In the genomic region with DNA sequence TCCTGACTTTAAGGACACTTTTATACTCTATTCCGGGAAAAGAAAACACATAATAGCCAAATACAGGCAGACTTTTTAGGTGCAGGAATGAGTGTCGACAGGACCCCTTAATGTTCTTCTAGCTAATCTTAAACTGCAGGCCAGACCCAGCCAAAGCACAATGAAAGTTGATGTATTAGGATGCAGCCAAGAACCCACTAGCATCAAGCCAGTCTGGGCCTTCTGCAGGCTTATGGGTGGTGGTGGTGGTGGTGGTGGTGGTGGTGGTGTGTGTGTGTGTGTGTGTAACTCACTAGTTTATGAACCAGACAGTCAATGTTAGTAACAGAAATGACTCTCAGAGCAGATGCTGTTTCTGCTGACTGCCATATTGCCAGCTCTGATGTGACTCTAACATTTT, we compare ENCODE assay signal across 15 mouse cellular contexts.
A peak's percentile ranks its signal among the peaks of the same experiment; 100 is the strongest.
DNase-seq lines count a peak whose midpoint lies in the region; ATAC-seq and TF ChIP-seq lines count a peak whose summit lies in the region.
"Had no signal": no experiment of that assay in that cellular context is flagged by ENCODE, and none has a peak within 500 bp of the region (broad histone marks: within the 10 kb centered on the region; RNA-seq: fewer than 3 reads in every experiment).

No protein-coding gene starts in this region.

- 63% methylated on average over 2 of the region's 2 CpGs for WGBS in forebrain, postnatal 0 days
- WGBS in forebrain, embryonic 16.5 days: 69% methylated on average over 2 of the region's 2 CpGs
- WGBS in kidney, embryonic 15.5 days: 60% methylated on average over 2 of the region's 2 CpGs
- WGBS in lung, embryonic 15.5 days: 58% methylated on average over 2 of the region's 2 CpGs
- 74% methylated on average over 2 of the region's 2 CpGs for WGBS in hindbrain, embryonic 12.5 days

- no peak overlapping the region for H3K4me2 ChIP-seq in forebrain, postnatal 0 days (ENCODE audit: low read depth)
- H3K4me2 ChIP-seq in forebrain, embryonic 16.5 days (ENCODE audit: low read length): no peak overlapping the region
- H3K4me2 ChIP-seq in kidney, embryonic 15.5 days: no peak overlapping the region
- no peak overlapping the region for H3K4me2 ChIP-seq in lung, embryonic 15.5 days
- no peak overlapping the region for H3K4me2 ChIP-seq in hindbrain, embryonic 12.5 days (replicated peaks)
- H3K4me2 ChIP-seq: hindbrain, embryonic 15.5 days; lung, embryonic 14.5 days; midbrain, embryonic 13.5 days had no signal

- no peaks in the 10 kb centered on the region for H3K36me3 ChIP-seq in forebrain, postnatal 0 days (ENCODE audit: insufficient read depth)
- H3K36me3 ChIP-seq in forebrain, embryonic 16.5 days (ENCODE audit: control insufficient read depth, insufficient read depth): no peaks in the 10 kb centered on the region
- no peaks in the 10 kb centered on the region for H3K36me3 ChIP-seq in kidney, embryonic 15.5 days
- H3K36me3 ChIP-seq in lung, embryonic 15.5 days: no peaks in the 10 kb centered on the region
- H3K36me3 ChIP-seq in hindbrain, embryonic 12.5 days: no peaks in the 10 kb centered on the region
- H3K36me3 ChIP-seq: hindbrain, embryonic 15.5 days; midbrain, embryonic 13.5 days had no signal

- no peak for TF ChIP-seq CTCF in forebrain, postnatal 0 days (IDR thresholded peaks at IDR 0.05; ENCODE audit: low read depth)

- peaks cover 9% of the 10 kb centered on the region for H3K4me1 ChIP-seq in forebrain, postnatal 0 days (ENCODE audit: insufficient read depth)
- peaks cover 12% of the 10 kb centered on the region for H3K4me1 ChIP-seq in forebrain, embryonic 16.5 days (replicated peaks; ENCODE audit: control insufficient read depth, insufficient read depth, low read length)
- peaks cover 18% of the 10 kb centered on the region for H3K4me1 ChIP-seq in kidney, embryonic 15.5 days
- peaks cover 21% of the 10 kb centered on the region for H3K4me1 ChIP-seq in lung, embryonic 15.5 days
- H3K4me1 ChIP-seq in hindbrain, embryonic 12.5 days: peaks cover 12% of the 10 kb centered on the region; the same call in 1 of the 2 replicates

- no peak overlapping the region for H3K9ac ChIP-seq in forebrain, postnatal 0 days
- H3K9ac ChIP-seq in forebrain, embryonic 16.5 days (replicated peaks; ENCODE audit: low read depth, low read length): no peak overlapping the region
- no peak overlapping the region for H3K9ac ChIP-seq in kidney, embryonic 15.5 days
- H3K9ac ChIP-seq in lung, embryonic 15.5 days: no peak overlapping the region
- no peak overlapping the region for H3K9ac ChIP-seq in hindbrain, embryonic 12.5 days
- H3K9ac ChIP-seq: hindbrain, embryonic 15.5 days; lung, embryonic 14.5 days; midbrain, embryonic 13.5 days had no signal

- H3K27ac ChIP-seq in forebrain, postnatal 0 days (ENCODE audit: low read depth, low read length): no peak overlapping the region
- H3K27ac ChIP-seq in forebrain, embryonic 16.5 days (ENCODE audit: low read length): no peak overlapping the region
- peak overlapping the region; percentile 90 for H3K27ac ChIP-seq in kidney, embryonic 15.5 days
- peak overlapping the region; percentile 68 for H3K27ac ChIP-seq in lung, embryonic 15.5 days
- H3K27ac ChIP-seq in hindbrain, embryonic 12.5 days: no peak overlapping the region
- H3K27ac ChIP-seq: hindbrain, embryonic 15.5 days; midbrain, embryonic 13.5 days had no signal

- peak; percentile 50; the same call in 1 of the 2 replicates for ATAC-seq in forebrain, postnatal 0 days
- no peak for ATAC-seq in forebrain, embryonic 16.5 days
- ATAC-seq in kidney, embryonic 15.5 days (replicated peaks; ENCODE audit: low FRiP score): no peak
- ATAC-seq in lung, embryonic 15.5 days (ENCODE audit: borderline replicate concordance, extremely low read depth, low FRiP score, low TSS enrichment): no peak
- no peak for ATAC-seq in hindbrain, embryonic 12.5 days (ENCODE audit: low FRiP score)

- no peaks in the 10 kb centered on the region for H3K9me3 ChIP-seq in forebrain, postnatal 0 days (ENCODE audit: low read length)
- H3K9me3 ChIP-seq in forebrain, embryonic 16.5 days (ENCODE audit: control insufficient read depth, low read length): no peaks in the 10 kb centered on the region
- H3K9me3 ChIP-seq in kidney, embryonic 15.5 days (replicated peaks): no peaks in the 10 kb centered on the region
- no peaks in the 10 kb centered on the region for H3K9me3 ChIP-seq in lung, embryonic 15.5 days
- no peaks in the 10 kb centered on the region for H3K9me3 ChIP-seq in hindbrain, embryonic 12.5 days (replicated peaks)
- H3K9me3 ChIP-seq: hindbrain, embryonic 15.5 days; midbrain, embryonic 13.5 days had no signal

- no peak overlapping the region for H3K4me3 ChIP-seq in forebrain, postnatal 0 days (ENCODE audit: low read depth, low read length)
- no peak overlapping the region for H3K4me3 ChIP-seq in forebrain, embryonic 16.5 days (replicated peaks; ENCODE audit: low read length)
- no peak overlapping the region for H3K4me3 ChIP-seq in kidney, embryonic 15.5 days (replicated peaks)
- no peak overlapping the region for H3K4me3 ChIP-seq in lung, embryonic 15.5 days
- no peak overlapping the region for H3K4me3 ChIP-seq in hindbrain, embryonic 12.5 days
- H3K4me3 ChIP-seq: hindbrain, embryonic 15.5 days; midbrain, embryonic 13.5 days; myocyte had no signal

- no peaks in the 10 kb centered on the region for H3K27me3 ChIP-seq in forebrain, postnatal 0 days (ENCODE audit: insufficient read depth, low read length)
- no peaks in the 10 kb centered on the region for H3K27me3 ChIP-seq in forebrain, embryonic 16.5 days (replicated peaks; ENCODE audit: control insufficient read depth, insufficient read depth, low read length)
- H3K27me3 ChIP-seq in kidney, embryonic 15.5 days: no peaks in the 10 kb centered on the region
- no peaks in the 10 kb centered on the region for H3K27me3 ChIP-seq in lung, embryonic 15.5 days
- no peaks in the 10 kb centered on the region for H3K27me3 ChIP-seq in hindbrain, embryonic 12.5 days
- H3K27me3 ChIP-seq: hindbrain, embryonic 15.5 days; midbrain, embryonic 13.5 days had no signal

- DNase-seq in forebrain, postnatal 0 days: no peak
- no peak for DNase-seq in kidney, adult 18-20 months
- no peak for DNase-seq in lung, adult 18-20 months
- DNase-seq in adrenal gland, adult 2 months: no peak
- DNase-seq: cerebellum, postnatal 10 days; retina, postnatal 1 day; thymus, postnatal 36 days had no signal

Comparison
In these comparisons a context has a peak if more than half of its experiments do, and no peak if none do; other contexts are left out.
1. H3K27ac ChIP-seq: peak in kidney, embryonic 15.5 days (single experiment) and lung, embryonic 15.5 days (single experiment); none in forebrain, postnatal 0 days (single experiment), forebrain, embryonic 16.5 days (single experiment) and hindbrain, embryonic 12.5 days (single experiment).